Mouse (Mus musculus): ENCODE measurements at regions not wholly inside any gene's neighbourhood (a gene's known extent, or its start where the extent isn't known, plus 50 kb on each side); places are given as distances from the start of the nearest gene placed in this dataset.
"Not testable (repeated sequence)": the region's sequence is repeated elsewhere in the genome, so short reads cannot be mapped to it uniquely, and the experiment has no call there.

- DNase-seq (ENCODE audit: low read depth, low spot score), result no peak
Observed at GRCm38 (mm10) chr12:40898414-40899027, 125.4 kb upstream of the Immp2l start.

- no peak for DNase-seq (ENCODE audit: low read depth, low spot score)
Observed at GRCm38 (mm10) chr12:40905650-40906338, 118.1 kb upstream of the Immp2l start.

GRCm38 (mm10) chr12:40906807-40907206, 117.1 kb upstream of the Immp2l start:
- DNase-seq (ENCODE audit: low read depth, low spot score), result no peak

GRCm38 (mm10) chr12:40908809-40909795, 114.8 kb upstream of the Immp2l start:
- DNase-seq (ENCODE audit: low read depth, low spot score), result no peak

DNA sequence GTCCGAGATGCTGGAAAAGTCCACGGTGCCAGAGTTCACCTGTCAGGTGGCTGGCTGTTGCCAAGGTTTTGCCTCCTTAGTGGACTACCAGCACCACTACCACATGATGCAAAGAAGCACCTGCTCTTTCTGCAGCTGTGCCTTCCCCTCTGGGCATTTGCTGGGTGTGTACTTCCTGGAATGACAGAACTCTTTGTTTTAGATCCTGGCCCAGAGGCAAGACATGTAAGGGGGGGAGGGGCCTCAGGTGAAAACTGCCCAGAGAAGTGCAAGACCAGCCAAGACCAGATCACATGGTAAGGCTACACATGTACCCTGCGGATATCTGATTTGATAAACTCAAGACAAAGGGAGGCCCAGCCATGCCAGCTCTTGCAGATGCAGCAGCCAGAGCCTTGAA, 106.4 kb upstream of the Immp2l start:
- peak; percentile 91 for DNase-seq (ENCODE audit: low read depth, low spot score)

- no peak for DNase-seq (ENCODE audit: low read depth, low spot score)
Observed at GRCm38 (mm10) chr12:40921988-40922387, 101.9 kb upstream of the Immp2l start.

DNA sequence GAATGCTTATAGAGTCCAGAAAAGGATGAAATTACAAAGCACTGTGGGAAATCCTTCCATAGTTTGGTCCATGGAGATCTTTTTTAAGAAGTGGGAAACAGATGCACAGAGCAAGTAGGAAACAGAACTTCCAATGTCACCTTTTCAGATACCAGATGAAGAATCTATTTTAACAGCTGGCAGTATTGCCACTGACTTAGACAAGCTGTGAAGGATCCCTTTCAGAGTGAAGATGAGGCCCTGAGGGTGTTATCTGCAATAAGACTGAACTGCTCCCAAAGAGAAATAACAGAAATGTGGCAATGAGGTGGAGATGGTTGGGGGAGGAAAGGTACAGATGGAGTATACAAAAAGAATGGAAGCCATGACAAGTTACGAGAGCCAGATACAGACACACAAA, 97.2 kb upstream of the Immp2l start:
- DNase-seq (ENCODE audit: low read depth, low spot score), result no peak

- not testable (repeated sequence) for DNase-seq (ENCODE audit: low read depth, low spot score)
Observed at GRCm38 (mm10) chr12:40929409-40929808, 94.5 kb upstream of the Immp2l start.

DNA sequence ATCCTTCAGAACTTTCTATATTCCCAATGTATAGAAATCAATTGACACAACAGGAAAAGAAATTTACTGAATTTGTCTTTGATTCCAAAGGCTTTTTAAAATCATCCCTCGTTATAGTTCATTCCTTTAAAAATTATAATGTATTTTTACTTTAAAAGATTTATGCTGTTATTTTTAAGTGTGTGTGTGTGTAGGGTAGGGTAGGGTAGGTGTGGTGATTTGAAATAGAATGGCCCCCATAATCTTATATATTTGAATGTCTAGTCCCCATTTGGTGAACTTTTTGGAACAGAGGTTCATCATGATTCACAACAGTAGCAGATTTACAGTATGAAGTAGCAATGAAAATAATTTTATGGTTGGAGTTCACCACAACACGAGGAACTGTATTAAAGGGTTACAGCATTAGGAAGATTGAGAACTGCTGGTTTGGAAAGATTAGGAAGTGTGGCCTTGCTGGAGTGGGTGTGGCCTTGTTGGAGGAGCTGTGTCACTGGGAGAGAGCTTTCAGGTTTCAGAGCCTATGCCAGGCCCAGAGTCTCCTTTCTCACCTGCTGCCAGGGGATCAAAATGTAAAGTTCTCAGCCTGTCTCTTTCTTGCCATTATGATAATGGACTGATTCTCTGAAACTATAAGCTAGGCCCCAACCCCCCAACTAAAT, 88.7 kb upstream of the Immp2l start:
- DNase-seq (ENCODE audit: low read depth, low spot score), result no peak

DNA sequence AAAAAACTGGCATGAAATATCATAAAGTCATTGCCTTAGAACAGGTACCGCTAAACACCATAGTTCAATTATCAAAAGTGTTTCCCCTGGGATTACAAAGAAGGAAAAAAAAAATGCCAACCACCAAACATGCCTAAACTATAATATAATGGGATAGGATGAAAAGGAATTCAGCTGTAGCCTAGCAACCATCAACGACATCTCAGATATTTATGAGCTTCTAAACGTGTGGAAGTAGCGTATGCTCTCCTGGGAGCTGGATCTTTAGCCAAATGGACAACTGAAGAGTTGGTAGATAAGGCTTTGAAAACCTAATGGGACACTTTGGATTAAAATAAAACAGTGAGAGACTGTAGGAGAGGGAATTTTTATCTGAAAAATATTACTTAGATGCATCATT, 86.9 kb upstream of the Immp2l start:
- DNase-seq (ENCODE audit: low read depth, low spot score), result no peak

GRCm38 (mm10) chr12:40946888-40947287, 77.0 kb upstream of the Immp2l start:
- no peak for DNase-seq (ENCODE audit: low read depth, low spot score)

GRCm38 (mm10) chr12:40949580-40949979, 74.3 kb upstream of the Immp2l start:
- no peak for DNase-seq (ENCODE audit: low read depth, low spot score)

DNA sequence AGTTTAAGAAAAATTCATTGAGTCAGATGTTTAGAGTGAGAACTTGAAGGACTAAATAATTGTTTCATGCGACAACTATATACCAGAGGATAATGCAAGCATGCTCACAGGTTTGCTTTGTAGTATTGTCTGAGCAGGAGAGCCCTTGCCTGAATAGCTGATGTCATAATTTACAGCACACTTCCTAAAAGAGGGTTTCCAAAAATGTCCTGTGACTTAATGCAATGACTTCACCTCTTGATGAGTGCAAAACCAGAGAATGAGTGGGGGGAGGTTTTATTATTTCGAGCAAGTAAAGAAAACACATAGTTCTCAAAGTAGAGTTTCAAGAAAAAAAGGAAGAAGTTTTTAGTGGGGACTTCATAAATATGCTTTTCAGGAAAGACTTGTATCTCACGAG, 65.4 kb upstream of the Immp2l start:
- DNase-seq (ENCODE audit: low read depth, low spot score), result no peak

DNA sequence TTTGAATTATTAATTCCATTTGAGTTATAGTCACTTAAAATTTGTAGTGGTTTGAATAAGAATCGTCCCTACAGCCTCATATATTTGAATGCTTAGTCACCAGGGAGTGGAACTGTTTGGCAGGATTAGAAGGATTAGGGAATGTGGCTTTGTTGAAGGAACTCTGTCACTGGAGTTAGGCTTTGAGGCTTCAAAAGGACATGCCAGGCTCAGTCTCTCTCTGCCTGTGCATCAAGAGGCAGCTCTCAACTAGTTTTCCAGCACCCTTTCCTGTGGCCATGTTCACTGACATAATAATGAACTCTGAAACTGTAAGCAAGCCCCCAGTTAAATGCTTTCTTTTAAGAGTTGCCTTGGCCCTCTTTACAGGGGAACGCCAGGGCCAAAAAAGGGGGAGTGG, 58.9 kb upstream of the Immp2l start:
- DNase-seq (ENCODE audit: low read depth, low spot score), result no peak

GRCm38 (mm10) chr12:40966308-40966707, 57.6 kb upstream of the Immp2l start:
- DNase-seq (ENCODE audit: low read depth, low spot score), result no peak

DNA sequence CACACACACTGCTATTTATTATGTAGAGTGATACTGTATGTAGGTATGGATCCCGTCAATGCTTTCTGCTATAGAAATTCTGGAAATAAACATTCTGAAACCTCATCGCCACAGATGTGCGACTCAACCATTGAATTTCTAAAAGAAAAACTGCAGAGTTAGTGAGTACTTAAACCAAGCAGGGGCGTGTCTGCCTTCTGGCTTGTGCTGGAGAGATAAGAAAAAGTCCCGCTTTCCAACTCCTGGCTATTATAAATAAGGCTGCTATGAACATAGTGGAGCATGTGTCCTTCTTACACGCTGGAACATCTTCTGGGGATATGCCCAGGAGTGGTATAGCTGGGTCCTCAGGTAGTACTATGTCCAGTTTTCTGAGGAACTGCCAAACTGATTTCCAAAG, 57.2 kb upstream of the Immp2l start:
- not testable (repeated sequence) for DNase-seq (ENCODE audit: low read depth, low spot score)

DNA sequence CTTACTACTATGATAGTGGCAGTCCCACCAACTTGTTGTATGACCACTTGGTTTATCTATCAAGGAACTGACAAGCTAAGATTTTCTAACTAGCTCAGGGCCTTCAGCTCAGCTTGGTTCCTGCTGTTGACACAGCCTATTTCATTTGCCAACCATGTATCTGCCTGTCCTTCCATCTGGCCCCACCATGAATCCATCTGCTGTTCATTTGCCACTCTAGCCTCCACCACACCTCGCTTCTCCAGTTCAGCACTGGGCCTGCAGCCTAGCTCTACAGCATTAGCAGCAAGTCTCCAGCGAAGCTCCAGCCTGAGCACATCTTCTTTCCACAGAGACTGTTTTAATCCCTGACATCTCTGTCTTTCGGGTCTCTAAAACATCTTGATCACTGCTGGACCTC, 51.0 kb upstream of the Immp2l start:
- DNase-seq (ENCODE audit: low read depth, low spot score), result no peak
